Mouse (Mus musculus) midbrain, embryonic 15.5 days (tissue): Measurements from ENCODE around the gene Mkrn1. TPM values are rescaled to one million over a fixed set of nuclear protein-coding genes. Genes with fewer than 3 reads are reported as not detected.
"Not testable (repeated sequence)": the region's sequence is repeated elsewhere in the genome, so short reads cannot be mapped to it uniquely, and the experiment has no call there.

ENCODE experiments used
- ATAC-seq: fragments of 200-750 bp; cut with Nextera tagmentation; replicated peaks from 2 replicates; pipeline ENCODE4 v1.8.0; 2017; ENCODE audit warnings: moderate TSS enrichment
- H3K27ac ChIP-seq: fragments of 300-500 bp; sonication (generic); 2 replicates; pipeline ENCODE4 v1.5.1; 2015; ENCODE audit warnings: mild to moderate bottlenecking, inconsistent platforms
- H3K27me3 ChIP-seq: fragments of 300-500 bp; sonication (generic); replicated peaks from 2 replicates; pipeline ENCODE4 v1.6.1; 2015; ENCODE audit warnings: inconsistent platforms
- H3K36me3 ChIP-seq: fragments of 300-500 bp; sonication (generic); replicated peaks from 2 replicates; pipeline ENCODE4 v1.6.1; 2015; ENCODE audit warnings: inconsistent platforms
- H3K4me1 ChIP-seq: fragments of 300-500 bp; sonication (generic); 2 replicates; pipeline ENCODE4 v1.6.1; 2015; ENCODE audit warnings: inconsistent platforms
- H3K4me2 ChIP-seq: fragments of 300-500 bp; sonication (generic); 2 replicates; pipeline ENCODE4 v1.6.1; 2015; ENCODE audit warnings: inconsistent platforms, mild to moderate bottlenecking, moderate library complexity
- H3K4me3 ChIP-seq: fragments of 300-500 bp; sonication (generic); 2 replicates; pipeline ENCODE4 v1.5.1; 2015; ENCODE audit warnings: mild to moderate bottlenecking, inconsistent platforms
- H3K9ac ChIP-seq: fragments of 300-500 bp; sonication (generic); 2 replicates; pipeline ENCODE4 v1.6.1; 2015; ENCODE audit warnings: mild to moderate bottlenecking, inconsistent platforms
- H3K9me3 ChIP-seq: fragments of 300-500 bp; sonication (generic); 2 replicates; pipeline ENCODE4 v1.6.1; 2016; ENCODE audit warnings: inconsistent platforms
- WGBS: fragments of 180-500 bp; shearing (Covaris S2); methylation state at CpG from one replicate; pipeline ENCODE4 v1.1.7; 2015; ENCODE audit warnings: mixed read lengths; 5-methylcytosine and 5-hydroxymethylcytosine counted together
- polyA plus RNA-seq: library from polyadenylated mRNA; unstranded; fragments of >200 nt; fragmentation: Nextera tagmentation; extraction: Ambion mirVana; gene quantifications from 2 replicates; pipeline ENCODE4 v1.2.1, GENCODE M21; 2015

The Mkrn1 gene
- polyA plus RNA-seq, 1 experiment from 2014 or later, result 269 TPM

DNA sequence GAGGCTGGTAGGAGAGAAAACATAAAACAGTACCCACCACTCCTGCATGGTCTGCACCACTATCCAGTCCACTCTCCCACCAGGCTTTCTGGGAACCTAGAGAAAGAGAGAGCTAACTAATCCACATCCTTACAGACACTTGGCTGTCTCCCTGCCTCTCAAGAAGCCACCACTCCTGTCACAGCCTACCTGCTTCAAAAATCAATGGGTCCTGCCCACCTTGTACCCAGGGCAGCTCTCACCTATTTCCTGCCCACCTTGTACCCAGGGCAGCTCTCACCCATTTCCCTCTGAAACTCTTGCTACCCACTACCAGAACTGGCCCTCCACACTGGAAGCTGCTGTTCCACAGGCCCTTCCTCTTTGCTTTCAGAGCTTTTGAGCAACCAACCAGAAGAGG, 48.2 kb downstream of the Mkrn1 start:
- ATAC-seq, result no peak

DNA sequence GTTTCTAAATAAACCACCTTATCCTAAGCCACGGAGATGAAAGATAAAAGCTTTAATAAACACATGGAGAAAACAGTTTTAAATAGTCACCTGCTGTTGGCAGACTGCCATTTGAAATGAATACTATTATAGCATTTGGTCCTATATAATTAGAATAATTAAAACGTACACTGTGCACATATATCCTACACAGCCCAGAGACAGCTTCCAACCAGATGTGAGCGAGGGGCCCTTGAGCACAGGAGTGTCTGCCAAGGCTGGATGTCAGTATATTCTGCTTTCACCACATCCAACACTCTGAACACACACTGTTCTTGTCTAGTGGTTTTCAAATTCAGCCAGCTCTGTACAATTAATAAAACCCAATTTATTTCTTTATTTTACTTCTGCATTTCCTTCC, 50.6 kb downstream of the Mkrn1 start:
- WGBS, result 87% methylated on average over 3 of the region's 3 CpGs
- no peak for ATAC-seq

More for the DNA sequence above, 48.2 kb downstream of the Mkrn1 start:
- Histone ChIP-seq H3K4me1 (peaks cover 23% of the 10 kb centered on the region), H3K4me2 (no peak overlapping the region), H3K27ac (no peak overlapping the region), H3K9me3 (no peaks in the 10 kb centered on the region), H3K27me3 (no peaks in the 10 kb centered on the region), H3K36me3 (peaks cover 2% of the 10 kb centered on the region; the same call in 1 of the 2 replicates), H3K4me3 (no peak overlapping the region), H3K9ac (no peak overlapping the region)

DNA sequence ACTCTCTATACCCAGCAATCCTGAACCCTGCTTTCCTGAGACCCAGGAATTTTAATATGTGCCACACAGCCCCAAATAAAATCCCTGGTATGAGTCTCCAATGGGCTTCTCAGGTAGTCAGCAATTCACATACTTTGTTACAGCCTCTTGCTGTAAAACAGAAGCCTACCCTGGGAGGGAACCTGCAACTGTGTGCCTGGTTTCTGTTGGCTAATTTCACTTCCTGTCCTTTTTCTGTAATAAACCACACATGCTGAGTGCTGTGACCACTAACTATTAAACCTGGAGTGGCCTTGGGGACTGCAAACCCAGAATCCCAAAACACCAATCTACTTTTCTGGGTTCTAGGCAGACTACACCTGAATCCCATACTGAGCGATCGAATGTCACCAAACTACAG, 57.6 kb downstream of the Mkrn1 start:
- H3K9ac ChIP-seq, result no peak overlapping the region
- no peaks in the 10 kb centered on the region for H3K4me1 ChIP-seq
- H3K4me2 ChIP-seq, result no peak overlapping the region
- no peak for ATAC-seq
- H3K36me3 ChIP-seq, result 0 out of 2 replicates have a peak, but pooled peaks cover 13% of the 10 kb centered on the region
- no peak overlapping the region for H3K27ac ChIP-seq
- H3K9me3 ChIP-seq, result no peaks in the 10 kb centered on the region
- no peaks in the 10 kb centered on the region for H3K27me3 ChIP-seq
- WGBS, result 94% methylated on average over 2 of the region's 2 CpGs
- no peak overlapping the region for H3K4me3 ChIP-seq

More for the DNA sequence above, 50.6 kb downstream of the Mkrn1 start:
- no peaks in the 10 kb centered on the region for H3K27me3 ChIP-seq
- H3K36me3 ChIP-seq, result peaks cover 5% of the 10 kb centered on the region; the same call in 1 of the 2 replicates
- H3K27ac ChIP-seq, result no peak overlapping the region
- no peak overlapping the region for H3K4me3 ChIP-seq
- peaks cover 7% of the 10 kb centered on the region; the same call in 1 of the 2 replicates for H3K4me1 ChIP-seq
- H3K9ac ChIP-seq, result no peak overlapping the region
- H3K9me3 ChIP-seq, result no peaks in the 10 kb centered on the region
- no peak overlapping the region for H3K4me2 ChIP-seq

DNA sequence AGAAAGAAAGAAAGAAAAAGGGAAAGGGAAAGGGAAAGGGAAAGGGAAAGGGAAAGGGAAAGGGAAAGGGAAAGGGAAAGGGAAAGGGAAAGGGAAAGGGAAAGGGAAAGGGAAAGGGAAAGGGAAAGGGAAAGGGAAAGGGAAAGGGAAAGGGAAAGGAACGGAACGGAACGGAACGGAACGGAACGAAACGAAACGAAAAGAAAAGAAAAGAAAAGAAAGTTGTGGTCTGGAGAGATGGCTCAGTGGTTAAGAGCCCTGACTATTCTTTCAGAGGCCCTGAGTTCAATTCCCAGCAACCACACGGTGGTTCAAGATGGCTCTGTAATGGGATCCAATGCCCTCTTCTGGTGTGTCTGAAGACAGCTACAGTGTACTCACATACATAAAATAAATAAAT, 61.1 kb downstream of the Mkrn1 start:
- not testable (repeated sequence) for H3K27ac ChIP-seq, H3K9ac ChIP-seq, H3K27me3 ChIP-seq, H3K9me3 ChIP-seq, H3K4me1 ChIP-seq, ATAC-seq, H3K4me3 ChIP-seq, H3K4me2 ChIP-seq
- WGBS, result 99% methylated on average over 9 of the region's 9 CpGs
- peaks cover 28% of the 10 kb centered on the region for H3K36me3 ChIP-seq

DNA sequence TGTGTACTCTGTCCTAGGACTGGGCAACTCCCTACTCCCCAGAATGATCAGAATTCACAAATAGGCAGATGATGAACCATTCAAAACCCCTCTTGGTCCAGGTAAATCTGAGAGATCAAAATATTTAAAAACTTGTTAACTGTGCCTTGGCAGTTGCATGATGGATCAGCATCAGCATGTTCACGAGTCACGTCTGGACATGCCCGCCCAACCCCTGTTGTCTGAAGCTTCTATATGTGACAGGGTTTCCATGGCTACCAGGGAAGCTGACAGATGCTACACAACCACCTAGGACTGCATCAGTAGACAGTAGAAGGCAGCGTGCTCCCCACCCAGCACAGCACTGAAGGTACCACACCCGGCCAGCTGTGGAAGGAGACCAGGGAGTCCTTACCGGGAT, 71.3 kb downstream of the Mkrn1 start:
- no peak overlapping the region for H3K27ac ChIP-seq
- H3K36me3 ChIP-seq, result peaks cover 14% of the 10 kb centered on the region
- H3K4me1 ChIP-seq, result peaks cover 25% of the 10 kb centered on the region
- 66% methylated on average over 6 of the region's 6 CpGs for WGBS
- H3K4me2 ChIP-seq, result no peak overlapping the region
- H3K4me3 ChIP-seq, result no peak overlapping the region
- ATAC-seq, result no peak; the same call in 1 of the 2 replicates
- H3K9ac ChIP-seq, result no peak overlapping the region
- no peaks in the 10 kb centered on the region for H3K9me3 ChIP-seq
- no peaks in the 10 kb centered on the region for H3K27me3 ChIP-seq

DNA sequence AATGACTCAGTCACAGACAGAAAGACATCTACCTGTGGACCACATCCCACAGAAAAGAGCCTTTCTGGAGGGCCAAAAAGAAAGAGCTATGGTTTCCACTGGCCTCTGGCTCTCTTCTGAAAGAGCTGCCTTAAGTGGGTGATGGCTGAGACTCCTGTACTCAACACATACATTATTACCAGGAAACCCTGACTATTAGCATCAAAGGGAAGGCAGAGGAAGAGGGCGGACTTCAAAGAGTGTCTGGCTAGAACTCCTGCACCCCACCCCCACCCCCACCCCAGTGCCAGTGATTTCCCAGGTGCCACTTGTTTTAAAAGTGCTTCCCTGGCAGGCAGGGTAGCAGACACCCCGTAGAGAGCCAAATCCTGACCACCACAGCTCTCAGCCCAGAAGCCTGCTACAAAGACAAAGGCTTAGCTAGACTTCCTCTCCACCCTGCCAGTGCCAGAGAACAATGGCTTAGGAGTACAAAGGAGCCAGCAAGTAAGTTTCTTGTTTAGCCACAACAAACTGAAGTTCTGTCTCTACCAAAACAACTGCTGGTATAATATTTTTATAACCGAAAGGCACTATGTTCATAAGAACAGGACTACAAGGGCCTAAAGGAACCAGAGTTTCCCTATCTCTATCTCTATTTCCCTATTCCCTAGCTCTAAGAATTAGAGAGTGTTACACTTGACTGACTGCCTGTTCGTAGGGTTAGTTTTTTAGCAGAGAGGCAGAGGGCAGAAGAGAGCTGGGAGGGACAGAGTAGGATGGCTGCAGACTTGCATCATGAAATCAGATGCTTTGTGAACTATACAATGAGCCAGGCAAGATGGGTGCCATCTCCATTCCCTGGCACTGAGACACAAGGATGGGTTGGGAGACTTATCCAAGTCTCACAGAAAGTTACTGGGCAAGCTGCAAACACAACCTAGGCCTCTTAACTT, 72.1 kb downstream of the Mkrn1 start:
- Histone ChIP-seq H3K4me3 (no peak overlapping the region), H3K4me2 (no peak overlapping the region), H3K4me1 (peaks cover 25% of the 10 kb centered on the region), H3K27ac (peak overlapping the region; percentile 23), H3K9me3 (no peaks in the 10 kb centered on the region), H3K36me3 (peaks cover 12% of the 10 kb centered on the region), H3K9ac (no peak overlapping the region), H3K27me3 (no peaks in the 10 kb centered on the region)
- no peak for ATAC-seq
- 17% methylated on average over 4 of the region's 4 CpGs for WGBS

Other genes starting within 250 kb of the Mkrn1 start
- 6.5 and 6.8 TPM in 2 replicates for gene Kdm7a, start 213.7 kb downstream of the Mkrn1 start, polyA plus RNA-seq
- 62.8 and 65.8 TPM in 2 replicates for gene Slc37a3, start 42.8 kb downstream of the Mkrn1 start, polyA plus RNA-seq
- gene Rab19, start 39.3 kb downstream of the Mkrn1 start, polyA plus RNA-seq, result 0.31 and 0.36 TPM in 2 replicates
- 21.0 and 21.2 TPM in 2 replicates for gene Dennd2a, start 137.4 kb upstream of the Mkrn1 start, polyA plus RNA-seq
- gene Adck2, start 153.4 kb upstream of the Mkrn1 start, polyA plus RNA-seq, result 46.3 and 53.6 TPM in 2 replicates
- 0.88 and 2.6 TPM in 2 replicates for gene Gm42420, start 165.3 kb upstream of the Mkrn1 start, polyA plus RNA-seq
- gene Ndufb2, start 172.1 kb upstream of the Mkrn1 start, polyA plus RNA-seq, result 389 and 418 TPM in 2 replicates